Mouse (Mus musculus) lung, adult 2 months (tissue): Measurements from ENCODE around the gene Mrap2.

Experiments used
- CTCF ChIP-seq: fragments of 200-500 bp; IDR thresholded peaks from 2 replicates; pipeline ENCODE4 v1.5.1; 2011; ENCODE audit warnings: mild to moderate bottlenecking, low read length, control low read depth; ENCODE audit not compliant: insufficient read depth
- POLR2A ChIP-seq: fragments of 200-500 bp; IDR thresholded peaks from 2 replicates; pipeline ENCODE4 v1.6.1; 2011; ENCODE audit warnings: low read depth, mild to moderate bottlenecking, control low read depth, low read length, borderline replicate concordance; ENCODE audit errors: extremely low read depth

GRCm38 (mm10) chr9:87182231-87182630 lies 38.1 kb downstream of the Mrap2 start:
- TF ChIP-seq CTCF: no peak
- TF ChIP-seq POLR2A: no peak
